Mouse (Mus musculus): ENCODE measurements at regions not wholly inside any gene's neighbourhood (a gene's known extent, or its start where the extent isn't known, plus 50 kb on each side); places are given as distances from the start of the nearest gene placed in this dataset.

DNA sequence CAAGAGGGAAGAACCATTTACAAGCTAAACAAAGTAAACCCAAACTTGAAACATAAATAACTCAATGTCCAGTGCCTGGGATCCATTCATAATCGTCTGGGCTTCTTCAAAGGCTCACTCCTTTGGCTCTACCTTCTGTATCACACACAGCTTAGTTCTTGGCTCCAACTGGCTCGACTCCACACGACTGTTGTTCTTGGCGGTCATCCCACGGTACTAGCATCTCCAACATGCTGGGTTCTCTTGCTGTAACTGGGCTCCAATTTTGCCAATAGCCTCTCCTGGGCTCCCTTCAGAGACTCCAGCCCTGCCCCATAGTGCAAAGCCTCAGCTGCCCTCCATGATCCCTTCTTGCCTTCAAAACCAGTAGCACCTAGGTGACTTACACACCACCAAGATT lies 352.4 kb downstream of the Adamts20 start:
- TF ChIP-seq CTCF (IDR thresholded peaks at IDR 0.05; ENCODE audit: borderline replicate concordance, control insufficient read depth, extremely low read depth, insufficient read depth, low read length, poor library complexity) (no peak), POLR2A (IDR thresholded peaks at IDR 0.05; ENCODE audit: control insufficient read depth, extremely low read depth, insufficient read depth, low read length, poor library complexity) (no peak)
